ENCODE assay signal across 8 mouse cellular contexts in genomic region chr10:34281211-34281961, GRCm38 (mm10). TPM values are rescaled to one million over a fixed set of nuclear protein-coding genes. Genes with fewer than 3 reads are reported as not detected.
DNase-seq lines count a peak whose midpoint lies in the region; ATAC-seq and TF ChIP-seq lines count a peak whose summit lies in the region.

No protein-coding gene starts in this region.

- H3K4me1 ChIP-seq in thymus, adult 2 months (replicated peaks; ENCODE audit: control insufficient read depth, insufficient read depth, low read length), result peaks cover 6% of the 10 kb centered on the region
- peaks cover 16% of the 10 kb centered on the region for H3K4me1 ChIP-seq in heart, embryonic 16.5 days (ENCODE audit: control insufficient read depth, insufficient read depth, low read length)

- no peaks in the 10 kb centered on the region for H3K9me3 ChIP-seq in heart, embryonic 16.5 days (replicated peaks; ENCODE audit: control insufficient read depth, low read length)

- peak; percentile 18 for ATAC-seq in frontal cortex, adult (ENCODE audit: low TSS enrichment)
- peak; percentile 17; the same call in 1 of the 2 replicates for ATAC-seq in heart, embryonic 16.5 days (replicated peaks; ENCODE audit: extremely low read depth, insufficient read depth, low FRiP score)

- H3K9ac ChIP-seq in heart, embryonic 16.5 days (ENCODE audit: low read length), result peak overlapping the region; percentile 79

- H3K4me2 ChIP-seq in heart, embryonic 16.5 days (ENCODE audit: low read depth, low read length), result peak overlapping the region; percentile 83

- no peak for TF ChIP-seq POLR2A in thymus, adult 2 months (IDR thresholded peaks at IDR 0.05; ENCODE audit: control insufficient read depth, extremely low read depth, insufficient read depth, low read length, poor library complexity)

- 13% methylated on average over 14 of the region's 14 CpGs for WGBS in thymus, adult 2 months
- 12% methylated on average over 14 of the region's 14 CpGs for WGBS in heart, embryonic 16.5 days

- TF ChIP-seq CTCF in thymus, adult 2 months (IDR thresholded peaks at IDR 0.05; ENCODE audit: borderline replicate concordance, control insufficient read depth, extremely low read depth, insufficient read depth, low read length, poor library complexity), result no peak

- peak overlapping the region; percentile 90 for H3K27ac ChIP-seq in thymus, adult 2 months (ENCODE audit: control insufficient read depth, insufficient read depth, low read length)
- H3K27ac ChIP-seq in heart, embryonic 16.5 days (ENCODE audit: low read length), result peak overlapping the region; percentile 90

- H3K36me3 ChIP-seq in thymus, adult 2 months (ENCODE audit: control insufficient read depth, insufficient read depth, low read length), result no peaks in the 10 kb centered on the region
- H3K36me3 ChIP-seq in heart, embryonic 16.5 days (ENCODE audit: control insufficient read depth, insufficient read depth), result 0 out of 2 replicates have a peak, but pooled peaks cover 2% of the 10 kb centered on the region

- no peaks in the 10 kb centered on the region for H3K27me3 ChIP-seq in thymus, adult 2 months (ENCODE audit: control insufficient read depth, insufficient read depth, low read length)
- no peaks in the 10 kb centered on the region for H3K27me3 ChIP-seq in heart, embryonic 16.5 days (ENCODE audit: control insufficient read depth, insufficient read depth, low read length)

- no peak for DNase-seq in frontal cortex, postnatal 14 days (ENCODE audit: low spot score in 2 of 2)
- DNase-seq in thymus, adult 2 months, result no peak
- no peak for DNase-seq in thymus, postnatal 0 days (ENCODE audit: low spot score)
- DNase-seq in mesoderm, embryonic 11.5 days (ENCODE audit: low read depth, low spot score), result peak; percentile 37
- DNase-seq in natural killer cell, adult 2 months (ENCODE audit: low spot score in 2 of 2), result no peak
- DNase-seq in right cerebral cortex, postnatal 4 days, result no peak

- peak overlapping the region; percentile 54 for H3K4me3 ChIP-seq in thymus, adult 2 months (ENCODE audit: control insufficient read depth, insufficient read depth, low read length)
- peak overlapping the region; percentile 99 for H3K4me3 ChIP-seq in heart, embryonic 16.5 days (ENCODE audit: low read length)

RNA-seq across cellular contexts. Expression of gene Tspyl1, which starts 0.6 kb away (rescaled TPM):
- 42.0 and 42.2 TPM in 2 replicates for polyA plus RNA-seq in thymus, adult 2 months (2012; rRNA removed)
- polyA plus RNA-seq in thymus, postnatal 0 days (2015; fragmentation: Nextera tagmentation; extraction: Ambion mirVana), result 77.6 and 82.6 TPM in 2 replicates
- 72.4 and 72.9 TPM in 2 replicates for polyA plus RNA-seq in heart, embryonic 16.5 days (2015; fragmentation: Nextera tagmentation; extraction: Ambion mirVana)

RNA-seq across cellular contexts. Expression of gene Tspyl4, which starts 15.9 kb away (rescaled TPM):
- polyA plus RNA-seq in thymus, adult 2 months (2012; rRNA removed), result 24.4 and 29.5 TPM in 2 replicates
- 31.0 and 32.9 TPM in 2 replicates for polyA plus RNA-seq in thymus, postnatal 0 days (2015; fragmentation: Nextera tagmentation; extraction: Ambion mirVana)
- polyA plus RNA-seq in heart, embryonic 16.5 days (2015; fragmentation: Nextera tagmentation; extraction: Ambion mirVana), result 20.5 and 20.8 TPM in 2 replicates
